Mouse (Mus musculus) monocyte, adult 2 months (primary cell): Measurements from ENCODE around the gene Vmn2r33.
"Not testable (repeated sequence)": the region's sequence is repeated elsewhere in the genome, so short reads cannot be mapped to it uniquely, and the experiment has no call there.

Experiments used
- DNase-seq, 2 experiments: peaks; one replicate each; pipeline ENCODE4 v3.0.0; 2022; ENCODE audit warnings: low spot score in 2 of 2, low read depth in 1 of 2

Vmn2r33 gene

DNA sequence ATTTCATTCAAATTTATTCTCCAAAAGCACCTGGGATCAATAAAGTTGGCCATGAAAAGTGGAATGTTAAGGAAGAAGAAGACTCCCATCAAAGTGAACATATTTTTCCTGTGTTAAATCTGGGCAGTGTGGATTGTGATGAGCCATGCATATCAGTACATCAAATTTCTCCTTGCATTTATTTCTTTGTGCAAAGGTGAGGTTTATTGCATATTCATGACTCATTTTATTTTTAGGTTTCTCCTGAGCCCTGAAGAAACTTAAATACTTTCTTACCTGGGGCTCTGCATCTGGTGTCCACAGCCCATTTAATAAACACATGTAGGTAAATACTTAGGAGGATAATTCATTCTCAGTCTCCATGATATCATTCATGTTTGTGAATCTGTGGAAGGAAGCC is at the start of gene Vmn2r33:
TSS of gene Vmn2r33 (minus strand) at position 101 of the 400 bp plus-strand sequence.
- DNase-seq: not testable (repeated sequence)
